Mouse (Mus musculus) liver, embryonic 11.5 days (tissue): ENCODE results near the gene Dusp2. TPM values are rescaled to one million over a fixed set of nuclear protein-coding genes. Genes with fewer than 3 reads are reported as not detected.

ENCODE experiments used
- ATAC-seq: fragments of 200-750 bp; cut with Nextera tagmentation; replicated peaks from 2 replicates; pipeline ENCODE4 v1.8.0; 2017; ENCODE audit warnings: moderate number of reproducible peaks, mild to moderate bottlenecking, moderate TSS enrichment, moderate library complexity; ENCODE audit not compliant: low FRiP score
- DNase-seq: peaks from one replicate; pipeline ENCODE4 v3.0.0-alpha.2; 2017; ENCODE audit warnings: low spot score
- H3K27ac ChIP-seq: fragments of 300-500 bp; sonication (generic); 2 replicates; pipeline ENCODE4 v1.5.1; 2014; ENCODE audit warnings: mild to moderate bottlenecking, low read depth, low read length, control low read depth
- H3K27me3 ChIP-seq: fragments of 300-500 bp; sonication (generic); replicated peaks from 2 replicates; pipeline ENCODE4 v1.6.1; 2014; ENCODE audit warnings: low read length, mixed read lengths; ENCODE audit not compliant: control insufficient read depth, insufficient read depth
- H3K36me3 ChIP-seq: fragments of 300-500 bp; sonication (generic); 2 replicates; pipeline ENCODE4 v1.6.1; 2014; ENCODE audit warnings: mild to moderate bottlenecking, low read length, moderate library complexity, mixed read lengths; ENCODE audit not compliant: control insufficient read depth, insufficient read depth
- H3K4me1 ChIP-seq: fragments of 300-500 bp; sonication (generic); replicated peaks from 2 replicates; pipeline ENCODE4 v1.6.1; 2014; ENCODE audit warnings: low read length, mixed read lengths; ENCODE audit not compliant: control insufficient read depth, insufficient read depth
- H3K4me2 ChIP-seq: fragments of 300-500 bp; sonication (generic); 2 replicates; pipeline ENCODE4 v1.6.1; 2014; ENCODE audit warnings: mild to moderate bottlenecking, control low read depth, moderate library complexity
- H3K4me3 ChIP-seq: fragments of 300-500 bp; sonication (generic); 2 replicates; pipeline ENCODE4 v1.5.1; 2014; ENCODE audit warnings: low read depth, low read length, control low read depth
- H3K9ac ChIP-seq: fragments of 300-500 bp; sonication (generic); 2 replicates; pipeline ENCODE4 v1.6.1; 2014; ENCODE audit warnings: low read depth, low read length, control low read depth
- H3K9me3 ChIP-seq: fragments of 300-500 bp; sonication (generic); 2 replicates; pipeline ENCODE4 v1.6.1; 2016; ENCODE audit warnings: low read length, inconsistent platforms, mixed read lengths; ENCODE audit not compliant: control insufficient read depth
- WGBS: fragments of 180-500 bp; shearing (Covaris S2); extraction: QIAGEN DNeasy Blood & Tissue Kit; methylation state at CpG from one replicate; pipeline ENCODE4 v1.1.7; 2014; 5-methylcytosine and 5-hydroxymethylcytosine counted together
- polyA plus RNA-seq: library from polyadenylated mRNA; unstranded; fragments of >200 nt; fragmentation: Nextera tagmentation; extraction: Ambion mirVana; gene quantifications from 2 replicates; pipeline ENCODE4 v1.2.1, GENCODE M21; 2014

Gene Dusp2
- polyA plus RNA-seq, 1 experiment from 2014 or later = 8.8 TPM

DNA sequence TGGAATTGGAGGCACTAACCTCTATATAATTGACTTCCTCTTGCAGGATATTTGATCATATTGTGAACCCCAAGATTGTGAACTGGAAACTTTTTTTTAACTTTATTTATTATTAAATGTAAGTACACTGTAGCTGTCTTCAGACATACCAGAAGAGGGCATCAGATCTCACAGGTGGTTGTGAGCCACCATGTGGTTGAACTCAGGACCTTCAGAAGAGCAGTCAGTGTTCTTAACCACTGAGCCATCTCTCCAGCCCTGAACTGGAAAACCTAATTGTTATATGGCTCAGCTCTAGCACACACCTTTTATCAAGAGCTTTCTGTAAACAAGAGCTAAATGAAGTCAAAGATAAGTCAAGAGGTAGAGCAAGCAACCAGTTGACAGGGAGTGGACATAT is 29.8 kb upstream of the Dusp2 start:
- H3K4me2 ChIP-seq = no peak overlapping the region
- no peak overlapping the region for H3K4me3 ChIP-seq
- no peak overlapping the region for H3K27ac ChIP-seq
- no peaks in the 10 kb centered on the region for H3K27me3 ChIP-seq
- DNase-seq (no peak), ATAC-seq (no peak)
- no peaks in the 10 kb centered on the region for H3K9me3 ChIP-seq
- no peaks in the 10 kb centered on the region; the same call in 1 of the 2 replicates for H3K36me3 ChIP-seq
- no peaks in the 10 kb centered on the region for H3K4me1 ChIP-seq
- H3K9ac ChIP-seq = no peak overlapping the region

DNA sequence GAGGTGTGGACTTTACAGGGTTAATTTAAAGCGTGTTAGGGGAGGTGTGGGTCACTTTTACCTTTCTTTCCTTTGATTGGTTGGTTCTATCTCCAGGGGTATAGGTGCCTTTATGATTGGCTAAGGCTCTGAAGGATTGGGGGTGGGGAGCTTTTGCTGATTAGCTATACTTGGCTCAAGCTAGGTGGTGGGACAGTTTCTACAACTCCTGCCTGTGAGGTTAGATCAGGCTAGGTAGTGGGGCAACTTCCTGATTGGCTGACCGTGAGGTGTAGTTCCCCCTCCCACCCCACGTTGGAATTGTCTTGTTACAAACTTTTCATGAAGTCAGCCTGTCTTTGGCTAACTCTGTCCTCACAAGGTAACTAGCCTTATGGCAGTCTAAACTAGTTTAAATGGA is 28.8 kb upstream of the Dusp2 start:
- ATAC-seq = no peak
- Histone ChIP-seq H3K9ac (no peak overlapping the region), H3K27me3 (no peaks in the 10 kb centered on the region), H3K9me3 (no peaks in the 10 kb centered on the region), H3K36me3 (no peaks in the 10 kb centered on the region), H3K27ac (no peak overlapping the region), H3K4me2 (no peak overlapping the region), H3K4me1 (no peaks in the 10 kb centered on the region), H3K4me3 (no peak overlapping the region)
- 30% methylated on average over 3 of the region's 3 CpGs for WGBS
- DNase-seq = no peak

DNA sequence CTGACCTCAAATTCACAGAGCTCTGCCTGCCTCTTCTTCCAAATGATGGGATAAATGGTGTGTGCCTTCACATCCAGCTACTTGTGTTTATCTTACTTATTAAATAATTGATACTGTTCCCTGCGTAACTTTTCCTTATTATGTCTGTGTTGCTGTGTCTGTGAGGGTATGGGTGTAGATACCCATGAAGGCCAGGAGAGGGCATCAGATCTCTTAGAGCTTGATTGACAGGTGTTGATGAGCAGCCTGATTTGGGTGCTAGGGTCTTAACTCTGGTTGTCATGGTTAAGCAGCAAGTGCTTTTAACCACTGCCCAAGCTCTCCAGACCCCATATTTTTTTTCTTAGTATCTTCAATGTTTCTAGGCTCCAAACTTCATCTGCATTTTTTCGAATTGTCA is 27.3 kb upstream of the Dusp2 start:
- no peak for ATAC-seq
- no peak overlapping the region for H3K27ac ChIP-seq
- no peak overlapping the region for H3K4me2 ChIP-seq
- H3K9me3 ChIP-seq = no peaks in the 10 kb centered on the region
- no peak for DNase-seq
- H3K9ac ChIP-seq = no peak overlapping the region
- H3K4me3 ChIP-seq = no peak overlapping the region
- WGBS = 83% methylated on average over 2 of the region's 2 CpGs
- no peaks in the 10 kb centered on the region for H3K36me3 ChIP-seq
- H3K27me3 ChIP-seq = no peaks in the 10 kb centered on the region
- H3K4me1 ChIP-seq = no peaks in the 10 kb centered on the region

DNA sequence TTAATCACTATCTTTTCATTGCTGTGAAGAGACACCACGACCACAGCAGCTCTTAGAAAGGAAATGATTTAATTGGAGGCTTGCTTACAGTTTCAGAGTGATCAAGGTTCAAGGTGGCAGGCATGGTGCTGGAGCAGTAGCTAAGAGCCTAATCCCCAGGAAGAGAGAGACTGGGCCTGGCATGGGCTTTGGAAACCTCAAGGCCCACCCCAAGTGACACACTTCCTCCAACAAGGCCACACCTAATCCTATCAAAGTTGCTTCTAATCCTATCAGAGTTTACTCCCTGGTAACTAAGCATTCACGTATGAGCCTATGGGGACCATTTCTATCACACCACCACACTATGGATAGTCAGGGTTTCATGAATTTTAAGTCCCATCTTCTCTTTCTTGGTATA is 25.7 kb upstream of the Dusp2 start:
- Histone ChIP-seq H3K36me3 (no peaks in the 10 kb centered on the region), H3K9ac (no peak overlapping the region), H3K4me3 (no peak overlapping the region), H3K4me2 (no peak overlapping the region), H3K27me3 (no peaks in the 10 kb centered on the region), H3K27ac (no peak overlapping the region), H3K4me1 (peaks cover 4% of the 10 kb centered on the region), H3K9me3 (no peaks in the 10 kb centered on the region)
- 37% methylated on average over 2 of the region's 2 CpGs for WGBS
- no peak for ATAC-seq
- DNase-seq = no peak

DNA sequence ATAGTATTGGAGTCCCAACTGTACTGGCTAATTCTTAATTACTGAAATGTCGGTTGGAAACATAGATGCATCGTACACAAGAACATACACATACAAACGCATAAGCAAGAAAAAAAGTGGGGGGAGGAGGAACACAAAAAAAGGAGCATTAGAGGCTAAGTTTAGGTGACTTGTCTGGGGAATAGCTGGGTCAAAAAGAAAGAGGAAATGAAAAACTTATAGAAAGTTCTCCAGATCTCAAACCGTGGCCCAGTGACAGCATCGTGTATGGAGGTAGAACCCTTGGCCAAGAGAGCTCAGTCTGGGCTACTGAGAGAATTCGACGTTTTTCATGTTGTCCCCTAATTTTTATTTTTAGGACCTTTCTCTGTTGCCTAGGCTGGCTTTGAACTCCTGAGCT is 25.3 kb upstream of the Dusp2 start:
- ATAC-seq (no peak), DNase-seq (no peak)
- Histone ChIP-seq H3K4me2 (no peak overlapping the region), H3K27me3 (no peaks in the 10 kb centered on the region), H3K9ac (no peak overlapping the region), H3K4me3 (no peak overlapping the region), H3K27ac (no peak overlapping the region), H3K9me3 (no peaks in the 10 kb centered on the region), H3K4me1 (peaks cover 4% of the 10 kb centered on the region), H3K36me3 (no peaks in the 10 kb centered on the region)
- 83% methylated on average over 7 of the region's 7 CpGs for WGBS

DNA sequence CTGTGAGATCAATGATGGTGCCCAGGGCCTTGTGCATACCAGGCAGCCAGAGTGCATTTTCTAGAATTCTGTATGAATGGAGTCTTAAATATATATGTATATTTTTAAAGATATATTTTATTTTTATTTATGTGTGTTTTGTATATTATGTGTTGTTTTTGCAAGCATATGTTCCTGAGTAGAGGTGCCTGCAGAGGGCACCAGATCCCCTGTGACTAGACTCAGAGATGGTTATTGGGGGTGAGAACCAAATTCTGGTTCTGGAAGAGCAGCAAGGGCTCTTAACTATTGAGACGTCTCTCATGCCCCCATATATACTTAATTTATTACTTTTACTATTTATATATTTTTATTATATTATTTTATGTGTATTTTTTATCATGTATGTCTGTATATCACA is 24.8 kb upstream of the Dusp2 start:
- H3K4me1 ChIP-seq = peaks cover 4% of the 10 kb centered on the region
- 58% methylated on average over 1 of the region's 1 CpGs for WGBS
- DNase-seq (no peak), ATAC-seq (no peak)
- H3K27me3 ChIP-seq = no peaks in the 10 kb centered on the region
- H3K9me3 ChIP-seq = no peaks in the 10 kb centered on the region
- H3K27ac ChIP-seq = no peak overlapping the region
- no peaks in the 10 kb centered on the region for H3K36me3 ChIP-seq
- H3K4me2 ChIP-seq = no peak overlapping the region
- no peak overlapping the region for H3K4me3 ChIP-seq
- no peak overlapping the region for H3K9ac ChIP-seq

DNA sequence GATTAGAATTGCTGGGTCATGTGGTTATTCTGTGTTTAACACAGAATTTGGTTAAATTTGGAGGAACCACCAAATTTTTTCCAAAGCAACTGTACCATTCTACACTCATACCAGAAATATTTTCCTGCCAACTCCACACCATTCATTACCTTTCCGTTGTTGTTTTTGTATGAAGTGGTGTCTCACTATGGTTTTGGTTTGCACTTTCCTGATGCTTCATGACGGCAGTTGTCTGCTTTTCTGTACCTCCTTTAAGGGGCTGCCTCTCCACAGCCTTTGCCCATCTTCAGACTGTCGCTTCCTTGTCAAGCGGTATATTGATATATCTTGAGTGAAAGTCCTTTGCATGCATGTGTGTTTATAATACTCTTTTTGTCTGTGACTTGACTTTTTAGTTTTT is 23.2 kb upstream of the Dusp2 start:
- no peak for DNase-seq
- 89% methylated on average over 4 of the region's 4 CpGs for WGBS
- H3K4me3 ChIP-seq = no peak overlapping the region
- H3K4me2 ChIP-seq = no peak overlapping the region
- H3K9ac ChIP-seq = no peak overlapping the region
- no peaks in the 10 kb centered on the region for H3K9me3 ChIP-seq
- H3K4me1 ChIP-seq = peaks cover 4% of the 10 kb centered on the region
- H3K27me3 ChIP-seq = no peaks in the 10 kb centered on the region
- H3K27ac ChIP-seq = no peak overlapping the region
- ATAC-seq = no peak
- no peaks in the 10 kb centered on the region for H3K36me3 ChIP-seq

DNA sequence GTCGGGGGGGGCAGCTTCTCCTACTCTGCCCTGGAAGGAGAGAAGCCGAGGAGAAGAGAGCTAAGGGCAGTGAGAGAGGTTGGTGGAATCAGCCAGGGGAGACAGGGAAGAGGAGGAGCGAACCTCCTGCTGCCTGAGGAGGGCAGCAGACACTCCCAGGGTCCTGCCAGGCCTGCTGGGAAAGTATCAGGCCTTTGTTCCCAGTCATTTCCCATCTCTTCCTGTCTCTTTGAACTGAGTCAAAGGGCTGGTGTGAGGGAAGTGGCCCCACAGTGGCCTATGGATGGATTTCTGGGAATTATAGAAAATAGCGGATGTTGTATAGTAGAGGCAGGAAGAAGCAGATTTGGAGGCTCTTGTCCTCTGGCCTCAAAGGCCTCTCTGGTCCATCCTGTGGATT is 22.1 kb upstream of the Dusp2 start:
- H3K4me1 ChIP-seq = peaks cover 4% of the 10 kb centered on the region
- H3K36me3 ChIP-seq = no peaks in the 10 kb centered on the region
- DNase-seq (no peak), ATAC-seq (no peak; the same call in 1 of the 2 replicates)
- no peak overlapping the region for H3K4me3 ChIP-seq
- no peak overlapping the region for H3K9ac ChIP-seq
- H3K4me2 ChIP-seq = no peak overlapping the region
- H3K27me3 ChIP-seq = no peaks in the 10 kb centered on the region
- H3K9me3 ChIP-seq = no peaks in the 10 kb centered on the region
- H3K27ac ChIP-seq = no peak overlapping the region
- 45% methylated on average over 4 of the region's 4 CpGs for WGBS

DNA sequence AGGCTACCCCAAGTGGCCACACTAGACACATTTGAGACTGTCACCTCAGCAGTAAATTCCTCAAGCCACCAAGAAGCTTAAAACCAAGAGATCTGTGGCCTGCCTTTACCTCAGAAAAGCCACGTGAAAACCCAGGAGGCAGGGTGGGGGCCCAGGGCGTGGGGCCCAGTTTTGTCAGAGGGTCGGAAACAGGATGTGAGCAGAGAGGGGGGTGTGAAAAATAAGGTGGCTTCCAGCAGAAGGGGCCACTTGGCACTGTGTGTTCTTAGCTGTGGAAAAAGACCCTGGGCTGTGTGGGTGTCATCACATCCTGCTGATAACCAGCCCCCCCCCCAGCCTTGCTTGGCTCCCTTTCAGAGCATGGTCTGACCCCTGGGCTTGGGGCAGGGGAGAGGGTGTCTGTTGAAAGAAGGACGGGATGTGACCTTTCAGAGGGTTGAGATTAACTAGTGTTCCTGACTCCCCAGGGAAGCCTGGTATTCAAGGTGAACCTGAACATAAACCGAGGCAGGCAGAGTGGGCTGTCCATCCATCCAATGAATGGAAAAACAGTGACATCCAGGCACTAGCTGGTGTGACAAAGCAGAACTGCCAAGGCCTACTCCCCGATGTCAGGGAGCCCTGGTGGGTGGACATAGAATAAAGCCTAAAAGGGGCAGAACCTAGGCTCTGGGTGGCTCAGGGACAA is 21.3 kb upstream of the Dusp2 start:
- H3K4me2 ChIP-seq = no peak overlapping the region
- no peak overlapping the region for H3K9ac ChIP-seq
- peaks cover 4% of the 10 kb centered on the region for H3K4me1 ChIP-seq
- H3K36me3 ChIP-seq = no peaks in the 10 kb centered on the region
- H3K4me3 ChIP-seq = no peak overlapping the region
- no peak overlapping the region for H3K27ac ChIP-seq
- DNase-seq = no peak
- 44% methylated on average over 6 of the region's 6 CpGs for WGBS
- H3K9me3 ChIP-seq = no peaks in the 10 kb centered on the region
- ATAC-seq = no peak
- no peaks in the 10 kb centered on the region for H3K27me3 ChIP-seq
